Mouse (Mus musculus): ENCODE measurements around the gene Stum. TPM values are rescaled to one million over a fixed set of nuclear protein-coding genes. Genes with fewer than 3 reads are reported as not detected.

The Stum gene
- polyA plus RNA-seq, 1 experiment from 2014 or later = 0.07 TPM

DNA sequence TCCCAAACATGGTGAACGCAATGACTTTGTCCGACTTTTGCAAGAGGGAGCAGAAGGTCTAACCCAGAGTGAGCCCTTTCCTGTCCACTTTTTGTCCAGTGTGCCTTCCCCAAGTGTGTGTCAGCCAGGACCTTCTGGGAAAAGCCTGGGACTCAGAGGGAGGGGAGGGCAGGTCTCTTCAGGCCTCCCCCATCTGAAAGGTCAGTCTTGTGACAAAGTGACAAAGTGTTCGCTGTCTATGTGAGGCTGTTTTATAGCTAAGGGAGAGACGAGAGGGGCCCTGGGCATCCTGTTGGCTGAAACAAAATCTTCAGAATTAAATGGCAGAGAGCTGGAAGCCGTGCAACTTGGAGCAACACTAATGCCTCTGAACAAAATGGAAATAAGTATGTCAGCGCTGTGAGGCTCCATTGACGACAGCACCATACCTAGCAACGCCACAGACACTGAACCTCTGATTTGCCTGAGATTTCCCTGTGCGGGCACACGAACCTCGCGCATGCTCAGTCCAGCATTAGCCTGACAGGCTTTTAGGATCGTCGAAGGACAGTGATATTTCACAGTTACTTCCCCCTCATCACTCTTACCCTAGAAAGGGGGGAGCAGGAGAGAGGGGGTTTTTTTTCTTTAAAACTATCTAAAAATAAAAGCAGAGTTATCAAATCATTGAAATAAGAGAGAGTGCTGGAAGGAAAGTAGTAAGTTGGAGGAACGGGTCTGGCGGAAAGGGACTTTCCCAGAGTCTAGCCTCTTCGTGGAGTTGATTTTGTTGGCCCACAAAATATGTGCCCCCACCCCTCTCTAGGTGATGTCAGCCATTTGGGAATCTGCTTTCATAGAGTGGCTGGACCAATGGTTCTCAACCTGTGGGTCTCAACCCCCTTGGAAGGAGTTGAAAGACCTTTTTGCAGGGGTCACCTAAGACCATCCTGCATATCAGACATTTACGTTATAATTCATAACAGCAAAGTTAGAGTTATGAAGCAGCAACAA lies 75.3 kb downstream of the Stum start:
- no peaks in the 10 kb centered on the region for H3K36me3 ChIP-seq (replicated peaks; ENCODE audit: insufficient read depth, low read length)
- DNase-seq (no peak), ATAC-seq (no peak)
- H3K4me1 ChIP-seq (ENCODE audit: insufficient read depth) = peaks cover 37% of the 10 kb centered on the region
- no peak overlapping the region for H3K4me2 ChIP-seq (ENCODE audit: low read depth, low read length)
- H3K9ac ChIP-seq (replicated peaks) = no peak overlapping the region
- H3K27me3 ChIP-seq (ENCODE audit: insufficient read depth, low read length) = no peaks in the 10 kb centered on the region
- TF ChIP-seq EP300 (IDR thresholded peaks at IDR 0.05; ENCODE audit: low read depth) = no peak
- TF ChIP-seq CTCF (IDR thresholded peaks at IDR 0.05; ENCODE audit: low read depth) = no peak
- H3K9me3 ChIP-seq (ENCODE audit: low read length) = no peaks in the 10 kb centered on the region
- WGBS (ENCODE audit: insufficient replicate concordance) = 79% methylated on average over 18 of the region's 18 CpGs
- no peak overlapping the region for H3K27ac ChIP-seq (ENCODE audit: low read depth)
- no peak overlapping the region for H3K4me3 ChIP-seq (ENCODE audit: low read depth, low read length)

DNA sequence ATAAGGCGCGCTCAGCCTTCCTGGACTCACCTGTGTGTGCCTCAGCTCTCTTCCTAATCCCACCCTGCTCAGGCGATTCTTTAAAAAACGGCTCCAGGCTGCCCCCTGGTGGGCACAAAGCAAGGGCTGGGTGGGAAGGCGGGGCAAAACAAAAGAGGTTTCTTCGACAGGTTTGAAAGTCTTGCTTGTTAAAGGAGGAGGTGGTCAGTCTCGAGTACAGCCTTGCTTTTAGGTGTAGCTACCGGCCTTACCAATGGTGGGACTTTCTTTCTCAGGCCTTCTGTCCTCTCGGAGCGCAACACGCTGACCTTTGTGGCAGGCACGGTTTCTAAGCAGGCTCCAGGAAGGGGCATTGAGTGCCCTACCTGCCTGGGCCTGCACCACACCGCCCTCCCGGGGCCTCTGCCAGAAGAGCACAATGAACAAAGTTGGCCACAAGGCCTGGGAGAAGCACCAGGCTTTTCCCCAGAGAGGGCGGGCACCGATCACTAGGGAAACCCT lies 76.1 kb downstream of the Stum start:
- peak; percentile 85 for DNase-seq
- Histone ChIP-seq H3K4me2 (ENCODE audit: low read depth, low read length) (peak overlapping the region; percentile 57; the same call in 1 of the 2 replicates), H3K27ac (ENCODE audit: low read depth) (no peak overlapping the region), H3K9ac (replicated peaks) (no peak overlapping the region), H3K9me3 (ENCODE audit: low read length) (no peaks in the 10 kb centered on the region), H3K27me3 (ENCODE audit: insufficient read depth, low read length) (no peaks in the 10 kb centered on the region), H3K4me1 (ENCODE audit: insufficient read depth) (peaks cover 45% of the 10 kb centered on the region), H3K36me3 (replicated peaks; ENCODE audit: insufficient read depth, low read length) (no peaks in the 10 kb centered on the region), H3K4me3 (ENCODE audit: low read depth, low read length) (no peak overlapping the region)
- TF ChIP-seq CTCF (IDR thresholded peaks at IDR 0.05; ENCODE audit: low read depth) (peak; percentile 77), EP300 (IDR thresholded peaks at IDR 0.05; ENCODE audit: low read depth) (no peak)
- ATAC-seq = peak; percentile 59
- WGBS (ENCODE audit: insufficient replicate concordance) = 21% methylated on average over 16 of the region's 16 CpGs

DNA sequence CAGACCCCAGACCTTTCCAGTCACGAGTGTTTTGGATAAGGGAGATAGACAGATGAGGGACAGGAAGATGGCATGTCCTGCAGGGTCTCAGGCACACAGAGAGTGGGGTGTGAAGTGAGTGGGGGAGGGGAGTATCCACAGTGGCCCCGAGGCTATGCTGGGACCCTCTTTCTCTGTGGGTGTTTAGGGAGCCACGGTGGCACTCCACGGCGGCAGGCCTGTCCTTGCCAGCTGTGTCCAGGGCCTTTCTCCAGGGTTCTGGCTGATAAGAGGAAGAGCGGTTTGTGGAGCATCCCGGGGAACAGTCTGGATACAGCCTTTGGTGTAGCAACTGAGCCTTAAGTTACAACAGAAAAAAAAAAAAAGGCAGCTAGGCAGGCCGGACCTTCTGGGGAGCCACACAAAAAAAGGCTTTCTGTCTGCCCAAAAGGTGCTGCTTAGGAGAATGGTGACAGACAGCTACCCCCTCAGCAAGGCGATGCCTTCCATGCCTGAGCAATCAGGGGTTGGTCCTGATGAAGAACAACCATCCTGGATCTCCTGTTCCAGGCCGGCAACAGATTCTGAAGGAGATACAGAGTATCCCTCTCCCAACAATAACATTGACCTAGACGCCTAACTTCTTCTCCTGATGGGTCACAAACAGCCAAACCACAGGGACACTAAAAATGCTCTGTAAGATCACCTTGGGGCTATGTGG lies 76.8 kb downstream of the Stum start:
- Histone ChIP-seq H3K4me1 (ENCODE audit: insufficient read depth) (peaks cover 51% of the 10 kb centered on the region), H3K36me3 (replicated peaks; ENCODE audit: insufficient read depth, low read length) (no peaks in the 10 kb centered on the region), H3K9ac (replicated peaks) (no peak overlapping the region), H3K27ac (ENCODE audit: low read depth) (no peak overlapping the region), H3K4me2 (ENCODE audit: low read depth, low read length) (no peak overlapping the region), H3K4me3 (ENCODE audit: low read depth, low read length) (no peak overlapping the region), H3K9me3 (ENCODE audit: low read length) (no peaks in the 10 kb centered on the region), H3K27me3 (ENCODE audit: insufficient read depth, low read length) (no peaks in the 10 kb centered on the region)
- DNase-seq = no peak
- 66% methylated on average over 11 of the region's 11 CpGs for WGBS (ENCODE audit: insufficient replicate concordance)
- ATAC-seq = no peak
- TF ChIP-seq CTCF (IDR thresholded peaks at IDR 0.05; ENCODE audit: low read depth) (no peak), EP300 (IDR thresholded peaks at IDR 0.05; ENCODE audit: low read depth) (no peak)

DNA sequence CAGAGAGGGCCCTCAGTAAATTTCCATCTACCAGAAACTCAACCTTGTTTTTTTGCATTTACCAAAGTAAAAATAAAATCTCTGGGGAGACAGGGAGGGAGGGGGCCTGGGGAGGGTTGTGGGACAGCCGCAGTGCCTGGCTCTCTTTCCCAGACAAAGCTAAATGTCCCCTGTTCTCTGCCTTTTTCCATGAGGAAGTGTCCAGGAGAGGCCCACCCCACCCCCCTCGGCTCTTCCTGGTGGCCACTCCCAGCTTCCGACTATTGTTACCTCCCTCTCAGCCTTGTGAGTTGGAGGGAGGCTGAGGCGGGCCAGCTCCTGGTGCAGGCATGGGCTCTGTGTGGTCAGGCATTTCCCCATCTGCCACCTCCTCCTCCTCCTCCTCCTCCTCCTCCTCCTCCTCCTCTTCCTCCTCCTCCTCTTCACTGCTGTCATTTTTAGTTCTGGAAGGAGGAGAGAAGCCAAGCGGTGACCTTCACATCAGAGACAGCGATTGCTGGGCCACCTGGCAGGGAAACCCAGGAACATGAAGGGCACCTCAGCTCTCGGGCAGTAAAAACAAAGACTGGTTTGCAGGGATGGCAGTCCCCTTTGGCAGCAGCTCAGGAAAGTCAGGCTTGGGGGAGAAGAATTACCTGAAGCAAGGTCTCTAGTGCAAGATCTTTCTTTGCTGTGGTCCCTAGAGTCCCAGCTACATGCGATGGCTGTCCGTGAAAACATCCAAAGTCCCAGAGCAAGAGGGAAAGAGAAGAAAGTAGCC lies 77.5 kb downstream of the Stum start:
- no peaks in the 10 kb centered on the region for H3K9me3 ChIP-seq (ENCODE audit: low read length)
- H3K27me3 ChIP-seq (ENCODE audit: insufficient read depth, low read length) = no peaks in the 10 kb centered on the region
- H3K9ac ChIP-seq (replicated peaks) = no peak overlapping the region
- H3K36me3 ChIP-seq (replicated peaks; ENCODE audit: insufficient read depth, low read length) = no peaks in the 10 kb centered on the region
- DNase-seq (peak; percentile 36), ATAC-seq (no peak)
- WGBS (ENCODE audit: insufficient replicate concordance) = 64% methylated on average over 9 of the region's 9 CpGs
- H3K27ac ChIP-seq (ENCODE audit: low read depth) = peak overlapping the region; percentile 82
- no peak overlapping the region for H3K4me2 ChIP-seq (ENCODE audit: low read depth, low read length)
- no peak overlapping the region for H3K4me3 ChIP-seq (ENCODE audit: low read depth, low read length)
- peaks cover 54% of the 10 kb centered on the region for H3K4me1 ChIP-seq (ENCODE audit: insufficient read depth)
- TF ChIP-seq CTCF (IDR thresholded peaks at IDR 0.05; ENCODE audit: low read depth) = no peak
- no peak for TF ChIP-seq EP300 (IDR thresholded peaks at IDR 0.05; ENCODE audit: low read depth)

DNA sequence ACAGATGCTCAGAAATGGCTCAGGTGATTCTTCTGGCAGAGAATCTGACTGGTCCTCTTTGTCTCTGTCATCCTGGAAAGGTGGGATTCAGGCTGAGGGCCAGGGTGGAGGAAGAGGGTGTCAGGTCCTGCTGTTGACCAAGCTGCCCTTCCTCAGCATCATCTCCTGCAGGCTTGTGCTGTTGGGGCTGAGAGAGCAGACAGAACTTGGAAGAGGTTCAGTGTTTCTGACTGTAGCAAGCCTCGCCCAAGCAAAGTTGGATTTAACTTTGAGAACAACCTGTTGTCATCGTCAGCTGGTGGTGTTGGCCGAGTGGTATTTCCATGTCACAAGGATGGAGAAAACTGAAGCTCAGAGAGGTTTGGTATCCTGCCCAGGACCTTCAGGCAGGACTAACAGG lies 78.6 kb downstream of the Stum start:
- peaks cover 54% of the 10 kb centered on the region for H3K4me1 ChIP-seq (ENCODE audit: insufficient read depth)

More for the DNA sequence above, 78.6 kb downstream of the Stum start:
- ATAC-seq = no peak
- no peaks in the 10 kb centered on the region for H3K9me3 ChIP-seq (ENCODE audit: low read length)
- H3K36me3 ChIP-seq (replicated peaks; ENCODE audit: insufficient read depth, low read length) = no peaks in the 10 kb centered on the region
- H3K4me2 ChIP-seq (ENCODE audit: low read depth, low read length) = 0 out of 2 replicates have a peak overlapping the region, but pooled peaks have one; percentile 6
- no peak for TF ChIP-seq CTCF (IDR thresholded peaks at IDR 0.05; ENCODE audit: low read depth)
- H3K9ac ChIP-seq (replicated peaks) = no peak overlapping the region
- H3K27ac ChIP-seq (ENCODE audit: low read depth) = peak overlapping the region; percentile 82
- H3K27me3 ChIP-seq (ENCODE audit: insufficient read depth, low read length) = no peaks in the 10 kb centered on the region
- WGBS (ENCODE audit: insufficient replicate concordance) = 66% methylated on average over 3 of the region's 3 CpGs
- no peak for DNase-seq
- no peak overlapping the region for H3K4me3 ChIP-seq (ENCODE audit: low read depth, low read length)

Data from liver, postnatal 0 days (tissue).